Comparison of ENCODE assay signal across 22 mouse cellular contexts in the genomic region with DNA sequence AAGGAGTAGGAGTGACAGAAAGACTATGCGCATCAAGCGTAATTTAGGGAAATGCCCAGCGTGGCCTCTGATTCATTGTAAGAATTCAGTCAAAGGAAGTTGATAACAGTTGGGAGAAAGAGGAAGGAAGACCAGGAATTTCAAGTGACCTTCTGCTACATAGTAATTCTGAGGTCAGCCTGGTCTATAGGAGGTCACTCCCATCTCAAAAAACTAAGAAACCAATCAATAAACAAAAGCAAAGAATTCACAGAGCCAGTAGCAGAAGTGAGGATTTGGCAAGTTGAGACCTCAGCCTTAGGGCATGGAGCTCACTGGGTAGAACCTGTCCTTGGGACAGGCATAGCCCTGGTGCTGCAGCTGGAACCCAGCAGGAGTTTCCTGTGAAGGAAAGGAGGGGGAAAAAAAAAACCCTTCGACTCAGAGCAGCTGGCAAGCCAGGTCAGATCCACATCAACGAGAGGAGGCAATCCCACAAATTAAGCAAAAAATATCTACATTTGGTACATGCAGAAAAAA. TPM values are rescaled to one million over a fixed set of nuclear protein-coding genes. Genes with fewer than 3 reads are reported as not detected.
"Had no signal": no experiment of that assay in that cellular context is flagged by ENCODE, and none has a peak within 500 bp of the region (broad histone marks: within the 10 kb centered on the region; RNA-seq: fewer than 3 reads in every experiment).

No protein-coding gene starts in this region.

- H3K9ac ChIP-seq: limb, embryonic 13.5 days; liver, embryonic 13.5 days; midbrain, embryonic 15.5 days; neural tube, embryonic 12.5 days had no signal

- H3K27me3 ChIP-seq: limb, embryonic 13.5 days; liver, embryonic 13.5 days; midbrain, embryonic 15.5 days; neural tube, embryonic 12.5 days had no signal

- H3K27ac ChIP-seq: left cerebral cortex, adult 2 months; limb, embryonic 13.5 days; liver, embryonic 13.5 days; midbrain, embryonic 15.5 days; neural tube, embryonic 12.5 days had no signal

- H3K4me2 ChIP-seq: limb, embryonic 13.5 days; liver, embryonic 13.5 days; midbrain, embryonic 11.5 days; midbrain, embryonic 15.5 days; neural tube, embryonic 12.5 days had no signal

- DNase-seq: kidney, adult 8-10 months; kidney, postnatal 25 days; liver, embryonic 13.5 days; lung, adult 18-20 months; retina, postnatal 1 day; right cerebral cortex, postnatal 4 days; spleen, adult 18-20 months; thymus, adult 18-20 months; thymus, postnatal 14 days had no signal

- H3K36me3 ChIP-seq: limb, embryonic 13.5 days; liver, embryonic 13.5 days; midbrain, embryonic 15.5 days; neural tube, embryonic 12.5 days had no signal

- ATAC-seq: intestine, postnatal 0 days; midbrain, embryonic 15.5 days had no signal

- H3K4me1 ChIP-seq: limb, embryonic 13.5 days; midbrain, embryonic 15.5 days; neural tube, embryonic 12.5 days had no signal

- H3K9me3 ChIP-seq: limb, embryonic 13.5 days; liver, embryonic 13.5 days; midbrain, embryonic 15.5 days; neural tube, embryonic 12.5 days had no signal

- H3K4me3 ChIP-seq: left cerebral cortex, adult 2 months; limb, embryonic 13.5 days; liver, embryonic 13.5 days; midbrain, embryonic 15.5 days; neural tube, embryonic 12.5 days had no signal

RNA-seq across cellular contexts. Expression of gene Gcm1, which starts 1.2 kb away (rescaled TPM):
- total RNA-seq: layer of hippocampus, adult 18-20 months; layer of hippocampus, postnatal 14 days; left cerebral cortex, adult 2 months; left cerebral cortex, postnatal 14 days; megakaryocyte, adult 5-6 weeks; monocyte, adult 5-6 weeks; neutrophil, adult 5-6 weeks had no signal
- polyA plus RNA-seq: intestine, postnatal 0 days; limb, embryonic 13.5 days; liver, embryonic 13.5 days; midbrain, embryonic 15.5 days; neural tube, embryonic 12.5 days; stomach, embryonic 14.5 days had no signal
